Mouse (Mus musculus) forebrain, embryonic 15.5 days (tissue): ENCODE results near the gene Apoa5. TPM values are rescaled to one million over a fixed set of nuclear protein-coding genes. Genes with fewer than 3 reads are reported as not detected.
A peak's percentile ranks its signal among the peaks of the same experiment; 100 is the strongest.

Experiments used
- ATAC-seq: fragments of 200-750 bp; cut with Nextera tagmentation; replicated peaks from 2 replicates; pipeline ENCODE4 v1.8.0; 2017; ENCODE audit warnings: mild to moderate bottlenecking, moderate TSS enrichment, moderate library complexity
- H3K27ac ChIP-seq: fragments of 300-500 bp; sonication (generic); replicated peaks from 2 replicates; pipeline ENCODE4 v1.5.1; 2015; ENCODE audit warnings: mild to moderate bottlenecking, inconsistent platforms
- H3K27me3 ChIP-seq: fragments of 300-500 bp; sonication (generic); 2 replicates; pipeline ENCODE4 v1.6.1; 2015; ENCODE audit warnings: inconsistent platforms
- H3K36me3 ChIP-seq: fragments of 300-500 bp; sonication (generic); 2 replicates; pipeline ENCODE4 v1.6.1; 2015; ENCODE audit warnings: mild to moderate bottlenecking, inconsistent platforms
- H3K4me1 ChIP-seq: fragments of 300-500 bp; sonication (generic); 2 replicates; pipeline ENCODE4 v1.6.1; 2015; ENCODE audit warnings: inconsistent platforms
- H3K4me2 ChIP-seq: fragments of 300-500 bp; sonication (generic); replicated peaks from 2 replicates; pipeline ENCODE4 v1.6.1; 2015; ENCODE audit warnings: mild to moderate bottlenecking, inconsistent platforms
- H3K4me3 ChIP-seq: fragments of 300-500 bp; sonication (generic); 2 replicates; pipeline ENCODE4 v1.5.1; 2015; ENCODE audit warnings: mild to moderate bottlenecking, inconsistent platforms
- H3K9ac ChIP-seq: fragments of 300-500 bp; sonication (generic); replicated peaks from 2 replicates; pipeline ENCODE4 v1.6.1; 2015; ENCODE audit warnings: mild to moderate bottlenecking, inconsistent platforms
- H3K9me3 ChIP-seq: fragments of 300-500 bp; sonication (generic); 2 replicates; pipeline ENCODE4 v1.6.1; 2016; ENCODE audit warnings: inconsistent platforms
- WGBS: fragments of 180-500 bp; shearing (Covaris S2); methylation state at CpG from one replicate; pipeline ENCODE4 v1.1.7; 2015; ENCODE audit warnings: mixed read lengths; 5-methylcytosine and 5-hydroxymethylcytosine counted together
- polyA plus RNA-seq: library from polyadenylated mRNA; unstranded; fragments of >200 nt; fragmentation: Nextera tagmentation; extraction: Ambion mirVana; gene quantifications from 2 replicates; pipeline ENCODE4 v1.2.1, GENCODE M21; 2015

Apoa5 gene
- polyA plus RNA-seq, result not detected in 2 replicates

GRCm38 (mm10) chr9:46268343-46268873, at the start of gene Apoa5:
Gene Apoa5 (plus strand): TSS chr9:46268633.
- H3K27ac ChIP-seq, result no peak within 1 kb of the TSS
- H3K36me3 ChIP-seq, result no peaks in the 10 kb centered on the region
- H3K9ac ChIP-seq, result no peak within 1 kb of the TSS
- H3K4me3 ChIP-seq, result no peak within 1 kb of the TSS
- ATAC-seq, result no peak
- peaks cover 3% of the 10 kb centered on the region for H3K4me1 ChIP-seq
- WGBS, result 56% methylated on average over 7 of the region's 7 CpGs
- peaks cover 13% of the 10 kb centered on the region; the same call in 1 of the 2 replicates for H3K27me3 ChIP-seq
- H3K9me3 ChIP-seq, result no peaks in the 10 kb centered on the region
- no peak within 1 kb of the TSS for H3K4me2 ChIP-seq

DNA sequence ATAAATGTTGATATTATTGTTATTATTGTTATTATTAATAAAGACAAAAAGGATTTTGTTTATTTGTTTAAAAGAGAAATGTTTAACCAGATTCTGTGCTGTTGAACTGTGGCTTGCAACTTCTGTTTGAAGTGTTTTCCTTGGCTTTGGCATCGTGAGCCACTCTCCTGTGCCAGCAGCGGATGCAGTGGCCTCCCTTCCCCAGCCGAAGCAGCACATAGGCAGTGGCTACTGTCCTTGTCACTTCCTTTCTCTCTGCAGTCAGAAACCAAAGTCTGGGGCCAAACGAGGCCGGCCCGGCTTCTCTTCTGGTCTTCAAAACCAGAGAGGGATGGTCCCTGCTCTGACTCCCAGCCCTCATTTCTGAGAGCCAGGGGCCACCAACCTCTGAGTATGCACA, 45.3 kb upstream of the Apoa5 start:
- ATAC-seq, result no peak
- H3K4me3 ChIP-seq, result no peak overlapping the region
- no peaks in the 10 kb centered on the region for H3K4me1 ChIP-seq
- no peaks in the 10 kb centered on the region for H3K27me3 ChIP-seq
- no peak overlapping the region for H3K9ac ChIP-seq
- no peak overlapping the region for H3K27ac ChIP-seq
- 82% methylated on average over 6 of the region's 6 CpGs for WGBS
- no peak overlapping the region for H3K4me2 ChIP-seq
- H3K9me3 ChIP-seq, result no peaks in the 10 kb centered on the region
- peaks cover 16% of the 10 kb centered on the region; the same call in 1 of the 2 replicates for H3K36me3 ChIP-seq

DNA sequence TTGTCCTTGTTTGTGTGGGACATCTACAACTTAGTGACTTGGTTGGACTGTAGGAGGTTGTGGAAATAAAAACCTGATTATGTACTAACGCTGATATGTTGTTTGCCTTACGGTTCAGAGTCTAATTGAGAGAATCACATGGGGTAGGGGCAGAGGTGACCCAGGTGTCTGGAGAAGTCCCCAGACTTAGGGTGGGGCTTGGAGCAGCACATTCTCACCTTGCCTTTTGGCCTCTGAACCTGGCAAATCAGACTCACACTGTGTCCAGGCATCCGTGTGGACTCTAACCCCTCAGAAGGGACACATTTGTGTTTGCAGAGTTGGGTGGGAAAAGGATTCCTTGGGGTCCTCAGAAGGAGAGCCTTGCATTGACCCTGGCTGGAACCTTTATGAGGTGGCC, 44.3 kb upstream of the Apoa5 start:
- WGBS, result 89% methylated on average over 3 of the region's 3 CpGs
- Histone ChIP-seq H3K27ac (no peak overlapping the region), H3K27me3 (no peaks in the 10 kb centered on the region), H3K36me3 (peaks cover 16% of the 10 kb centered on the region; the same call in 1 of the 2 replicates), H3K4me1 (no peaks in the 10 kb centered on the region), H3K4me3 (no peak overlapping the region), H3K9ac (no peak overlapping the region), H3K9me3 (no peaks in the 10 kb centered on the region), H3K4me2 (no peak overlapping the region)
- no peak for ATAC-seq

DNA sequence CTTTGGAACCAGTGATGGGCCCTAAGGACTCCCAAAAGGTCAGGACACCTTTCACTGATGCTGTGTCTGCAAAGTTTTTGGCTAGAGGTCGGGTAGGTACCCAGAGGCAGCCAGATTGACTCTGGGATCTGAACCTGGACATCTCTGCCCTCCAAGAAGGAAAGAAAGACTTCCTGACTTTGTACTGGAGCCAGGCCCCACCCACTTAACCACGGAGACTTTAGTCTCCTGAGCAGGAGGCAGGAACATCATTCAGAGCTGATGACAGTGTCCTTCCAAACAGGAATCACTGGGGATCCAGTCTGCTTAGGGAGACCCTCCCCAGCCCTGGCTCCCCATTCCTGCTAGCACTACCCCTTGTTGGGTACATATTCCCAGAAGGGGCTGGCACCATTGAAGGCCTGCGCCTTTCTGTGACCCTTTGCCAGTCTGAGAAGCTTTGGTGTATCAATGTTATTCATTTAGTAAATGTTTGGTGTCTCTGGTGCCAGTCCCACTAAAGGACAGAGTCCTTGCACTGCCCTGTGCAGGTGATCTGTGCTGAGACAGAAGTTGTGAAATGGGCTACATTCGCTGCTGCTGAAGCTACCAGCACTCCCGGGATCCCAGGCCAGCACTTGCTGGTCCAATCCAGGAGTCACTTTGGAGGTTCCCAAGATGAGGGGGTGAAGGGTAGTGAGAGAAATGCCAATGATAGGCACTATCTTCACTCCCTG, 43.3 kb upstream of the Apoa5 start:
- no peak overlapping the region for H3K4me2 ChIP-seq
- H3K27ac ChIP-seq, result no peak overlapping the region
- H3K4me3 ChIP-seq, result no peak overlapping the region
- H3K4me1 ChIP-seq, result peaks cover 1% of the 10 kb centered on the region
- peaks cover 16% of the 10 kb centered on the region; the same call in 1 of the 2 replicates for H3K36me3 ChIP-seq
- no peaks in the 10 kb centered on the region for H3K9me3 ChIP-seq
- WGBS, result 74% methylated on average over 5 of the region's 5 CpGs
- H3K9ac ChIP-seq, result no peak overlapping the region
- ATAC-seq, result no peak
- no peaks in the 10 kb centered on the region for H3K27me3 ChIP-seq

DNA sequence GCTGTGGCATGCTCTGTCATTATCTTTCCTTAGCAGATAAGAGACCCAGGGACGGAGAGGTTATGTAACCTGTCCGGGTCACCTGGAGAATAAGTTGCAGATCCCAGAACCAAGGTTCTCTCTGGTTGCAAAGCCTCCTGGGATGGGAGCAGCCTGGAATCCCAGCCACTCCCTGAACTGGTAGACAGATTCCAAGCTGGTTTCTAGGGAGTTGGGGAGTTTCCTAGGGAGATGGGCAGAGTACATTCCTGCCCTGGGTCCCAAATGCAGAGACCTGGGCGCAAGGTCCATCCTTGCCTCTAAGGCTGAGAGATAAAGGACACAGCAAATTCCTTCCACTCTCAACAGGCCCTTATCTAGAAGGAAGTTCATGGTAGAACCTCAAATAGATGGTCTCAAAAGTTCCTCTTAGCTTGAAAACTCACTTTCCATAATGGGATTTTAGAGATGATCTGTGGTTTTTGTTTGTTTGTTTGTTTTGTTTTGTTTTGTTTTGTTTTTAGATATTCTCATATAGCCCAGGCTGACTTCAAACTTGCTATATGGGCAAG, 41.3 kb upstream of the Apoa5 start:
- Histone ChIP-seq H3K9me3 (no peaks in the 10 kb centered on the region), H3K9ac (no peak overlapping the region), H3K4me3 (no peak overlapping the region), H3K27ac (no peak overlapping the region), H3K4me1 (peaks cover 7% of the 10 kb centered on the region), H3K27me3 (no peaks in the 10 kb centered on the region), H3K36me3 (peaks cover 5% of the 10 kb centered on the region; the same call in 1 of the 2 replicates), H3K4me2 (no peak overlapping the region)
- no peak for ATAC-seq
- 95% methylated on average over 3 of the region's 3 CpGs for WGBS

DNA sequence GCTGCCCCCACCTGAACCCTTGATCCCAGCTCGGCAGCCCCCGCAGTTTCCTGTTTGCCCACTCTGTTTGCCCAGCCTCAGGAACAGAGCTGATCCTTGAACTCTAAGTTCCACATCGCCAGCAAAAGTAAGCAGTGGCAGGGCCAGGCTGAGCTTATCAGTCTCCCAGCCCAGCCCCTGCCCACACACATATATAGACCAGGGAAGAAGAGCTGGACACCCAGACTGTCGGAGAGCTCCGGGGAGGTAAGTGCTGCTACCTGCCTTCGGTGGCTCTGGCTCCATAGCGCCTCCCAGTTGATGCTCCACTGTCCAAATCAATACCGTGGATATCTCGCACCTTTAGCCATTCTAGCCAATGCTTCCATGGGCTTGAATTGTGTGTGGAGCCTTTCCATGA, 39.9 kb upstream of the Apoa5 start, which contains the start of gene Apoa1:
Apoa1 (plus strand) TSS at position 90 of the 400 bp plus-strand sequence.
- 73% methylated on average over 9 of the region's 9 CpGs for WGBS
- no peaks in the 10 kb centered on the region for H3K36me3 ChIP-seq

DNA sequence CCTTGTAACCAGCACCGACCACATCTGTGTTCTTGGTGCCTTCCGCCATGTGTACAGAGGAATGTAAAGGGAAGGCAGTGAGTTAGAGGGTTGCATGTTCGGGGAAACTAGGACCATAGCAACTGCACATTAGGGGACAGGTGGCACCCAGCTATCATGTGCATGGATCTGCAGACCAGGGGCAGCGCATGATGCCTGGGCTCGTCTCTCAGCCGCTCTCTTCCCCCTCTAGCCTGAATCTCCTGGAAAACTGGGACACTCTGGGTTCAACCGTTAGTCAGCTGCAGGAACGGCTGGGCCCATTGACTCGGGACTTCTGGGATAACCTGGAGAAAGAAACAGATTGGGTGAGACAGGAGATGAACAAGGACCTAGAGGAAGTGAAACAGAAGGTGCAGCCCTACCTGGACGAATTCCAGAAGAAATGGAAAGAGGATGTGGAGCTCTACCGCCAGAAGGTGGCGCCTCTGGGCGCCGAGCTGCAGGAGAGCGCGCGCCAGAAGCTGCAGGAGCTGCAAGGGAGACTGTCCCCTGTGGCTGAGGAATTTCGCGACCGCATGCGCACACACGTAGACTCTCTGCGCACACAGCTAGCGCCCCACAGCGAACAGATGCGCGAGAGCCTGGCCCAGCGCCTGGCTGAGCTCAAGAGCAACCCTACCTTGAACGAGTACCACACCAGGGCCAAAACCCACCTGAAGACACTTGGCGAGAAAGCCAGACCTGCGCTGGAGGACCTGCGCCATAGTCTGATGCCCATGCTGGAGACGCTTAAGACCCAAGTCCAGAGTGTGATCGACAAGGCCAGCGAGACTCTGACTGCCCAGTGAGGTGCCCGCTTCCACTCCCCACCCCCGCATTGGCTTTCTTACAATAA, 38.6 kb upstream of the Apoa5 start:
- Histone ChIP-seq H3K9ac (peak overlapping the region; percentile 43), H3K36me3 (no peaks in the 10 kb centered on the region), H3K4me3 (peak overlapping the region; percentile 43), H3K9me3 (no peaks in the 10 kb centered on the region), H3K27ac (0 out of 2 replicates have a peak overlapping the region, but pooled peaks have one; percentile 17), H3K4me2 (peak overlapping the region; percentile 68), H3K27me3 (no peaks in the 10 kb centered on the region), H3K4me1 (peaks cover 7% of the 10 kb centered on the region)
- WGBS, result 15% methylated on average over 37 of the region's 37 CpGs
- ATAC-seq, result peak; percentile 97

More for the DNA sequence above, 39.9 kb upstream of the Apoa5 start, which contains the start of gene Apoa1:
- Histone ChIP-seq H3K27me3 (no peaks in the 10 kb centered on the region), H3K4me2 (no peak within 1 kb of the TSS), H3K9ac (no peak within 1 kb of the TSS), H3K9me3 (no peaks in the 10 kb centered on the region), H3K4me3 (no peak within 1 kb of the TSS), H3K27ac (no peak within 1 kb of the TSS), H3K4me1 (peaks cover 7% of the 10 kb centered on the region)
- no peak for ATAC-seq

DNA sequence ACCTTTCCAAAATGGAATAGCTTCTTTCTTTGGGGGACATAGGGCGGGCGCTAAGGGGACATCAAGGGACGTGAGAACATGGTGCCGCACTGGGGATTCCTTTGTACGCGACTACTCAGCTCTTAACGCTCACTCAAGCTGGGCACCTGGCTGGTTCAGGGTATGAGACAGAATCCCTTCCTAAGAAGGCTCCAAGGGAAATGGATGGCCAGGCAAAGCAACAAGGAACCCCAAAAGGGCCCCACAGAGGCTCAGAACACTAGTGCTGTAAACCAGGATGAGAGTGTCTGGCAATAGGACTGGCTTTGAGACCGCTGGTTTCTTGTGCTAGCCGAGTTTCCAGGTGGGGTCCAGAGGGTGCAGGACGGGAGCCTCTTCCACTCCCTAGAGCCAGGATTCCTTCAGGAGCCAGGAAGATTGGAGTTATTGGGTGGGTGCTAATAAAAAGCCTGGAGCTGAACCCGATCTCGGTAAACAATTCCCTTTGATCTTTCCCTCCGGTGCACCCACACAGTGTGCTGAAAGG, 37.9 kb upstream of the Apoa5 start:
- Histone ChIP-seq H3K9me3 (no peaks in the 10 kb centered on the region), H3K27ac (0 out of 2 replicates have a peak overlapping the region, but pooled peaks have one; percentile 17), H3K27me3 (no peaks in the 10 kb centered on the region), H3K4me2 (peak overlapping the region; percentile 68), H3K9ac (peak overlapping the region; percentile 43), H3K4me1 (peaks cover 7% of the 10 kb centered on the region), H3K4me3 (peak overlapping the region; percentile 43), H3K36me3 (no peaks in the 10 kb centered on the region)
- ATAC-seq, result peak; percentile 30; the same call in 1 of the 2 replicates
- 13% methylated on average over 13 of the region's 13 CpGs for WGBS

DNA sequence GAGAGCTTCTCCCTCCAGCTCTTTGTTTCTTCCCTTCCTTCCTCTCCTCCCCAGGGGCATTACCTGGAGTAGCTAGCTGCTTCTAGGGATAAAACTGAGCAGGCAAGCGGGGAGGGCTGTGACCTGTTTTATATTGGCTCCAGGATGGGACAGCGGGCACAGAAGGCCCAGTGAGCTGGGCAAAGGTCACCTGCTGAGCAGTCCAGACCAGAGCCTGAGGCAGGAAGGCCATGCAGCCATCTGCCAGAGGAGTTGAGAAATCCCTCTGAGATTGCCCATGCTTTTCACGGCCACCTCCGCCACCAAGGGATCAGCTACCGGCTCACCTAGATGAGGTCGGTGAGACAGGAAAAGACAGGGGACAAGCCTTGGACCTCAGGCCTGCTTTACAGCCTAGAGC, 33.2 kb upstream of the Apoa5 start:
- Histone ChIP-seq H3K4me3 (no peak overlapping the region), H3K9me3 (no peaks in the 10 kb centered on the region), H3K27me3 (no peaks in the 10 kb centered on the region), H3K27ac (no peak overlapping the region), H3K4me1 (peaks cover 4% of the 10 kb centered on the region), H3K9ac (no peak overlapping the region), H3K36me3 (no peaks in the 10 kb centered on the region), H3K4me2 (no peak overlapping the region)
- ATAC-seq, result no peak
- 82% methylated on average over 6 of the region's 6 CpGs for WGBS

GRCm38 (mm10) chr9:46235596-46235648, 33.0 kb upstream of the Apoa5 start, which contains the start of gene Apoc3:
Gene Apoc3 (minus strand): TSS chr9:46235636.
- no peaks in the 10 kb centered on the region for H3K27me3 ChIP-seq
- no peaks in the 10 kb centered on the region for H3K36me3 ChIP-seq
- ATAC-seq, result no peak

DNA sequence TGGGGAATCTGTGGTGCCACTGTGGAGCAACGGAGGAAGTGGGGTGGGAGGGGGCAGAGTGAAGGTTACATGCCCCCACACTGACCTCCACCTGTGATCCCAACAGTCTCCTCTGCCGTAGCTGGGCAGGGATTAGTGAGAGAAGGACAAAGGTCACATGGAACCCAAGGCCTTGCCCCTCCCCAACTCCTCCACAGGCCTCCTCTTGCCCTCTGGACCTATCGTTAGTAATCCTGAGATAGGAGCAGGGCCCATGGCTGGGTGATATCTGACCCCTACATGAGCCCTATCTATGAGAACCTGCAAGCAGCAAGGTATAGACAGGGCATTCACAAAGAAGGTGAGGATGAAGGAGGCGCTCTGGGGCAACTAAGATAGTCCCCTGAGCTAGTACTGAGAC, 32.8 kb upstream of the Apoa5 start:
- Histone ChIP-seq H3K27me3 (no peaks in the 10 kb centered on the region), H3K4me1 (no peaks in the 10 kb centered on the region), H3K9me3 (no peaks in the 10 kb centered on the region), H3K4me3 (no peak overlapping the region), H3K36me3 (no peaks in the 10 kb centered on the region), H3K9ac (no peak overlapping the region), H3K27ac (no peak overlapping the region), H3K4me2 (no peak overlapping the region)
- no peak for ATAC-seq
- WGBS, result 51% methylated on average over 4 of the region's 4 CpGs

More at GRCm38 (mm10) chr9:46235596-46235648, 33.0 kb upstream of the Apoa5 start, which contains the start of gene Apoc3:
- Histone ChIP-seq H3K4me1 (peaks cover 2% of the 10 kb centered on the region), H3K9ac (no peak within 1 kb of the TSS), H3K4me2 (no peak within 1 kb of the TSS), H3K4me3 (no peak within 1 kb of the TSS), H3K27ac (no peak within 1 kb of the TSS), H3K9me3 (no peaks in the 10 kb centered on the region)

DNA sequence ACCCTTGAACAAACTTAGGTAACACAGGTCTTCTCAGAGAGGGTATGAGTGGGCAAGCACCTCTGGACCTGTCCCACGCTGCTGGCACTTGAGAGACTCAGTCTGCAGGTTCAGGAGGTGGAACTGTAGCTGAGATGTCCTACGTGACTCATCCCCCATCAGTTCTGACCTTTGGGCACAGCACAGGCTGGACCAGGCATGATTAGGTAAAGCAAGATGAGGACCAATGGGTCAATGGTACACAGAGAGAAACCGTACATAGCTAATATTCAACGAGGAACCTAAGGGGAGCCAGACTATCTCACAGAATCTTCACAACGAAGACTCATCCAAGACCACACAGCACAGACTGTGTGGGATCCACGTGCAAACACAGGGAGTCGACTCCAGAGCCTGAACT, 29.6 kb upstream of the Apoa5 start:
- Histone ChIP-seq H3K9ac (no peak overlapping the region), H3K36me3 (no peaks in the 10 kb centered on the region), H3K9me3 (no peaks in the 10 kb centered on the region), H3K4me1 (no peaks in the 10 kb centered on the region), H3K4me3 (no peak overlapping the region), H3K27ac (no peak overlapping the region), H3K27me3 (no peaks in the 10 kb centered on the region), H3K4me2 (no peak overlapping the region)
- no peak for ATAC-seq
- WGBS, result 87% methylated on average over 7 of the region's 7 CpGs
